Mouse (Mus musculus): ENCODE measurements around the gene Ahnak2. TPM values are rescaled to one million over a fixed set of nuclear protein-coding genes. Genes with fewer than 3 reads are reported as not detected.
"Not testable (repeated sequence)": the region's sequence is repeated elsewhere in the genome, so short reads cannot be mapped to it uniquely, and the experiment has no call there.

Ahnak2 gene
- polyA plus RNA-seq, 1 experiment from 2014 or later: 1.8 TPM

GRCm38 (mm10) chr12:112816866-112817265, 14.4 kb upstream of the Ahnak2 start:
- H3K4me2 ChIP-seq; H3K4me3 ChIP-seq (replicated peaks); H3K9me3 ChIP-seq (replicated peaks); ATAC-seq (replicated peaks; ENCODE audit: low FRiP score); H3K27me3 ChIP-seq; H3K9ac ChIP-seq; H3K27ac ChIP-seq: not testable (repeated sequence)
- H3K4me1 ChIP-seq: peaks cover 11% of the 10 kb centered on the region; the same call in 1 of the 2 replicates
- peaks cover 79% of the 10 kb centered on the region for H3K36me3 ChIP-seq
- 82% methylated on average over 7 of the region's 7 CpGs for WGBS

GRCm38 (mm10) chr12:112816294-112816693, 13.8 kb upstream of the Ahnak2 start:
- Histone ChIP-seq H3K4me1 (peaks cover 11% of the 10 kb centered on the region; the same call in 1 of the 2 replicates), H3K27ac (no peak overlapping the region), H3K9me3 (replicated peaks) (no peaks in the 10 kb centered on the region), H3K4me3 (replicated peaks) (no peak overlapping the region), H3K36me3 (peaks cover 73% of the 10 kb centered on the region), H3K9ac (no peak overlapping the region), H3K27me3 (no peaks in the 10 kb centered on the region), H3K4me2 (no peak overlapping the region)
- WGBS: 67% methylated on average over 4 of the region's 4 CpGs
- ATAC-seq (replicated peaks; ENCODE audit: low FRiP score): no peak

GRCm38 (mm10) chr12:112814682-112815470, 12.4 kb upstream of the Ahnak2 start:
- Histone ChIP-seq H3K27ac (no peak overlapping the region), H3K4me2 (no peak overlapping the region), H3K9ac (no peak overlapping the region), H3K27me3 (no peaks in the 10 kb centered on the region), H3K36me3 (peaks cover 60% of the 10 kb centered on the region), H3K9me3 (replicated peaks) (no peaks in the 10 kb centered on the region), H3K4me1 (peaks cover 12% of the 10 kb centered on the region), H3K4me3 (replicated peaks) (no peak overlapping the region)
- no peak for ATAC-seq (replicated peaks; ENCODE audit: low FRiP score)
- 74% methylated on average over 14 of the region's 14 CpGs for whole genome bisulfite sequencing

GRCm38 (mm10) chr12:112813370-112813769, 10.9 kb upstream of the Ahnak2 start:
- Histone ChIP-seq H3K27ac (peak overlapping the region; percentile 49; the same call in 1 of the 2 replicates), H3K4me3 (replicated peaks) (no peak overlapping the region), H3K9ac (no peak overlapping the region), H3K4me2 (no peak overlapping the region), H3K36me3 (peaks cover 45% of the 10 kb centered on the region), H3K4me1 (peaks cover 24% of the 10 kb centered on the region), H3K9me3 (replicated peaks) (no peaks in the 10 kb centered on the region), H3K27me3 (no peaks in the 10 kb centered on the region)
- no peak for ATAC-seq (replicated peaks; ENCODE audit: low FRiP score)
- 55% methylated on average over 7 of the region's 7 CpGs for WGBS

GRCm38 (mm10) chr12:112810092-112810885, 7.8 kb upstream of the Ahnak2 start:
- Histone ChIP-seq H3K4me3 (replicated peaks) (no peak overlapping the region), H3K27ac (no peak overlapping the region), H3K27me3 (peaks cover 7% of the 10 kb centered on the region; the same call in 1 of the 2 replicates), H3K36me3 (peaks cover 14% of the 10 kb centered on the region), H3K4me1 (peaks cover 29% of the 10 kb centered on the region), H3K4me2 (peak overlapping the region; percentile 99), H3K9ac (no peak overlapping the region), H3K9me3 (replicated peaks) (no peaks in the 10 kb centered on the region)
- WGBS: 67% methylated on average over 19 of the region's 19 CpGs
- no peak for ATAC-seq (replicated peaks; ENCODE audit: low FRiP score)

GRCm38 (mm10) chr12:112809641-112810040, 7.2 kb upstream of the Ahnak2 start:
- H3K4me2 ChIP-seq: peak overlapping the region; percentile 99
- peaks cover 29% of the 10 kb centered on the region for H3K4me1 ChIP-seq
- H3K9ac ChIP-seq: peak overlapping the region; percentile 59
- no peak for ATAC-seq (replicated peaks; ENCODE audit: low FRiP score)
- peaks cover 13% of the 10 kb centered on the region; the same call in 1 of the 2 replicates for H3K27me3 ChIP-seq
- H3K27ac ChIP-seq: peak overlapping the region; percentile 69
- H3K9me3 ChIP-seq (replicated peaks): no peaks in the 10 kb centered on the region
- H3K4me3 ChIP-seq (replicated peaks): peak overlapping the region; percentile 82
- WGBS: 20% methylated on average over 8 of the region's 8 CpGs
- H3K36me3 ChIP-seq: peaks cover 9% of the 10 kb centered on the region; the same call in 1 of the 2 replicates

GRCm38 (mm10) chr12:112808587-112809364, 6.3 kb upstream of the Ahnak2 start, which contains the start of gene Clba1:
Clba1 (plus strand) TSS chr12:112808937.
- under 1% methylated on average over 64 of the region's 64 CpGs for WGBS
- Histone ChIP-seq H3K27ac (peak within 1 kb of the TSS; percentile 69), H3K4me3 (replicated peaks) (peak within 1 kb of the TSS; percentile 82), H3K4me2 (peak within 1 kb of the TSS; percentile 99), H3K9ac (peak within 1 kb of the TSS; percentile 59), H3K4me1 (peaks cover 28% of the 10 kb centered on the region), H3K36me3 (peaks cover 6% of the 10 kb centered on the region; the same call in 1 of the 2 replicates), H3K27me3 (peaks cover 18% of the 10 kb centered on the region; the same call in 1 of the 2 replicates), H3K9me3 (replicated peaks) (no peaks in the 10 kb centered on the region)
- peak; percentile 92 for ATAC-seq (replicated peaks; ENCODE audit: low FRiP score)

- H3K4me3 ChIP-seq (replicated peaks): peak overlapping the region; percentile 82
- H3K27me3 ChIP-seq: peaks cover 18% of the 10 kb centered on the region
- 59% methylated on average over 5 of the region's 5 CpGs for WGBS
- no peaks in the 10 kb centered on the region for H3K9me3 ChIP-seq (replicated peaks)
- peak; percentile 13; the same call in 1 of the 2 replicates for ATAC-seq (replicated peaks; ENCODE audit: low FRiP score)
- peak overlapping the region; percentile 69; the same call in 1 of the 2 replicates for H3K27ac ChIP-seq
- H3K9ac ChIP-seq: peak overlapping the region; percentile 59
- peak overlapping the region; percentile 99 for H3K4me2 ChIP-seq
- H3K4me1 ChIP-seq: peaks cover 28% of the 10 kb centered on the region
- H3K36me3 ChIP-seq: peaks cover 6% of the 10 kb centered on the region; the same call in 1 of the 2 replicates
Observed at GRCm38 (mm10) chr12:112808212-112808586, 5.7 kb upstream of the Ahnak2 start.

GRCm38 (mm10) chr12:112807796-112808195, 5.3 kb upstream of the Ahnak2 start:
- H3K9ac ChIP-seq: no peak overlapping the region

GRCm38 (mm10) chr12:112806044-112806443, 3.6 kb upstream of the Ahnak2 start:
- Histone ChIP-seq H3K36me3 (no peaks in the 10 kb centered on the region), H3K9ac (no peak overlapping the region)

More at GRCm38 (mm10) chr12:112807796-112808195, 5.3 kb upstream of the Ahnak2 start:
- Histone ChIP-seq H3K4me2 (no peak overlapping the region), H3K9me3 (replicated peaks) (no peaks in the 10 kb centered on the region), H3K4me3 (replicated peaks) (no peak overlapping the region), H3K36me3 (peaks cover 4% of the 10 kb centered on the region; the same call in 1 of the 2 replicates), H3K4me1 (peaks cover 32% of the 10 kb centered on the region), H3K27ac (no peak overlapping the region), H3K27me3 (peaks cover 18% of the 10 kb centered on the region)
- 89% methylated on average over 4 of the region's 4 CpGs for WGBS
- no peak for ATAC-seq (replicated peaks; ENCODE audit: low FRiP score)

GRCm38 (mm10) chr12:112804046-112804445, 1.6 kb upstream of the Ahnak2 start:
- WGBS: 47% methylated on average over 13 of the region's 13 CpGs
- Histone ChIP-seq H3K9me3 (replicated peaks) (no peaks in the 10 kb centered on the region), H3K4me2 (no peak overlapping the region), H3K4me3 (replicated peaks) (no peak overlapping the region), H3K9ac (no peak overlapping the region), H3K27ac (no peak overlapping the region), H3K4me1 (peaks cover 43% of the 10 kb centered on the region), H3K36me3 (no peaks in the 10 kb centered on the region), H3K27me3 (peaks cover 49% of the 10 kb centered on the region)
- no peak for ATAC-seq (replicated peaks; ENCODE audit: low FRiP score)

More at GRCm38 (mm10) chr12:112806044-112806443, 3.6 kb upstream of the Ahnak2 start:
- no peak for ATAC-seq (replicated peaks; ENCODE audit: low FRiP score)
- Histone ChIP-seq H3K4me3 (replicated peaks) (no peak overlapping the region), H3K4me1 (peaks cover 47% of the 10 kb centered on the region), H3K27ac (no peak overlapping the region), H3K4me2 (no peak overlapping the region), H3K27me3 (peaks cover 31% of the 10 kb centered on the region), H3K9me3 (replicated peaks) (no peaks in the 10 kb centered on the region)
- WGBS: 77% methylated on average over 6 of the region's 6 CpGs
